Mouse (Mus musculus) forebrain, embryonic 12.5 days (tissue): ENCODE measurements around the gene Anks6. TPM values are rescaled to one million over a fixed set of nuclear protein-coding genes. Genes with fewer than 3 reads are reported as not detected.
"Not testable (repeated sequence)": the region's sequence is repeated elsewhere in the genome, so short reads cannot be mapped to it uniquely, and the experiment has no call there.

Source experiments
- ATAC-seq: fragments of 200-750 bp; cut with Nextera tagmentation; 2 replicates; pipeline ENCODE4 v1.8.0; 2017; ENCODE audit warnings: moderate TSS enrichment; ENCODE audit not compliant: low FRiP score
- H3K27ac ChIP-seq: fragments of 300-500 bp; sonication (generic); 2 replicates; pipeline ENCODE4 v1.5.1; 2016; ENCODE audit warnings: mild to moderate bottlenecking
- H3K27me3 ChIP-seq: fragments of 300-500 bp; sonication (generic); 2 replicates; pipeline ENCODE4 v1.6.1; 2016; ENCODE audit warnings: mild to moderate bottlenecking
- H3K36me3 ChIP-seq: fragments of 300-500 bp; sonication (generic); replicated peaks from 2 replicates; pipeline ENCODE4 v1.6.1; 2016; ENCODE audit warnings: mild to moderate bottlenecking
- H3K4me1 ChIP-seq: fragments of 300-500 bp; sonication (generic); 2 replicates; pipeline ENCODE4 v1.6.1; 2016
- H3K4me2 ChIP-seq: fragments of 300-500 bp; sonication (generic); 2 replicates; pipeline ENCODE4 v1.6.1; 2016; ENCODE audit warnings: mild to moderate bottlenecking, moderate library complexity
- H3K4me3 ChIP-seq: fragments of 300-500 bp; sonication (generic); replicated peaks from 2 replicates; pipeline ENCODE4 v1.5.1; 2016; ENCODE audit warnings: mild to moderate bottlenecking
- H3K9ac ChIP-seq: fragments of 300-500 bp; sonication (generic); 2 replicates; pipeline ENCODE4 v1.6.1; 2016; ENCODE audit warnings: mild to moderate bottlenecking
- H3K9me3 ChIP-seq: fragments of 300-500 bp; sonication (generic); 2 replicates; pipeline ENCODE4 v1.6.1; 2016
- WGBS: fragments of 180-500 bp; shearing (Covaris S2); methylation state at CpG from one replicate; pipeline ENCODE4 v1.1.7; 2016; 5-methylcytosine and 5-hydroxymethylcytosine counted together
- polyA plus RNA-seq: library from polyadenylated mRNA; unstranded; fragments of >200 nt; fragmentation: Nextera tagmentation; extraction: Ambion mirVana; gene quantifications from 2 replicates; pipeline ENCODE4 v1.2.1, GENCODE M21; 2016

The Anks6 gene
- polyA plus RNA-seq, 1 experiment from 2014 or later: 5.6 TPM

DNA sequence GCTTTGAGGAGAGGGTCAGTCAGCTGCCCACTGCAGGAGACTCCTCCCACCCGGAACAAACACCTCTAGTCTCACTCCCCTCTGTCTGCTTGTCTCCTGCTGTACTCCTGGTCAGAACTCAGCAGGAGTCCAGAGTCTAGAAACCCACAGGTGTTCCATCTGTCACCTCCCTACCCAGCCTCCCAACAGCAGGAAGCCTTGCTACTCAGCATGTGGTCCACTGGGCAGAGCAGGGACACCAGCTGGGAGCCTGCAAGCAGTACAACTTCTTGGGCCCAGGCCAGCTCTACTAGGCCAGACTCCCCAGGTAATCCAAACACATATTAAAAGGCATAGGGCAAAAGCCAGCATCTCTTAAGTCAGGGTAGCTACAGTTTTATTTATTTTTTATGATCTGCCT lies 3.7 kb upstream of the Anks6 start:
- ATAC-seq: no peak
- Histone ChIP-seq H3K27me3 (0 out of 2 replicates have a peak, but pooled peaks cover 1% of the 10 kb centered on the region), H3K9ac (no peak overlapping the region), H3K27ac (no peak overlapping the region), H3K4me3 (no peak overlapping the region), H3K9me3 (no peaks in the 10 kb centered on the region), H3K4me1 (peaks cover 9% of the 10 kb centered on the region), H3K36me3 (no peaks in the 10 kb centered on the region), H3K4me2 (no peak overlapping the region)
- WGBS: 15% methylated on average over 1 of the region's 1 CpGs

DNA sequence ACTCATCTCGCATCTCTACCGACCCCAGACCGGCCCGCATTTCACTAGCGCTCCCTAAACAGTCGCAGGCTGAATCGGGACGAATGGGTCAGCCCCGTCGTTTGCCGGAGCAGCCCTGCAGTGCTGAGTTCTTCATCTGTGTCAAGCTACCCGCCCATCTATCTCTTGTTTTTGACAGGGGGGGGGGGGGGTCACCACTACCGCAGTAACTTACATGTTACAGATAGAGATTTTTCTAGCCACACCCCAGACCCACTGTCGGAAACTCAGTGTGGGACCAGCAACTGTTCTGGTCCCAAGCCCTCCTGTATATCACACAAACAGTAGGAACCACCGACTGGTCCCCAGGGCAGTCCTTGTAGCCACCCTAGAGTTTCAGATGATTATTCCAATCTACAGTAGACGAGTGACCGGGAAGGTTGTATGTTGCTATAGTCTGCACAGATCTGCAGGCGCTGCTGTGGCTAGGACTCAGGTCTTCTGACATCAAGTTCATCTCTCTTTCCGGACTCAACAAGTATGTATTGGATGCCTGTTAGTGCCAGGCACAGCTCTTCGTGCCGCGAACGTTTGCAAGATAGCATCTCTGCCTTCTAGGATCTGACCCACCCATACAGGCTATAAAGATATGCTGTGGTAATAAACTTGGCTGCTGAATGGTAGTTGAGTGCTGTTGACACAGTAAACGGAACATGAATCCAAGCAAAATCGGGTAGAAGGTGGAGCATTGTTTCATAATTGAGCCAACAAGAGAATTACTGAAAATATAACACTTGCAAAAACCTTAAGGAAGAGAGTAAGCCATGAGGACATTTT lies 491 bp upstream of the Anks6 start:
- Histone ChIP-seq H3K27me3 (peaks cover 6% of the 10 kb centered on the region; the same call in 1 of the 2 replicates), H3K4me2 (peak overlapping the region; percentile 72), H3K4me1 (peaks cover 9% of the 10 kb centered on the region), H3K27ac (no peak overlapping the region), H3K4me3 (peak overlapping the region; percentile 82), H3K9me3 (no peaks in the 10 kb centered on the region), H3K36me3 (no peaks in the 10 kb centered on the region), H3K9ac (peak overlapping the region; percentile 78)
- no peak; the same call in 1 of the 2 replicates for ATAC-seq
- 37% methylated on average over 25 of the region's 25 CpGs for WGBS

DNA sequence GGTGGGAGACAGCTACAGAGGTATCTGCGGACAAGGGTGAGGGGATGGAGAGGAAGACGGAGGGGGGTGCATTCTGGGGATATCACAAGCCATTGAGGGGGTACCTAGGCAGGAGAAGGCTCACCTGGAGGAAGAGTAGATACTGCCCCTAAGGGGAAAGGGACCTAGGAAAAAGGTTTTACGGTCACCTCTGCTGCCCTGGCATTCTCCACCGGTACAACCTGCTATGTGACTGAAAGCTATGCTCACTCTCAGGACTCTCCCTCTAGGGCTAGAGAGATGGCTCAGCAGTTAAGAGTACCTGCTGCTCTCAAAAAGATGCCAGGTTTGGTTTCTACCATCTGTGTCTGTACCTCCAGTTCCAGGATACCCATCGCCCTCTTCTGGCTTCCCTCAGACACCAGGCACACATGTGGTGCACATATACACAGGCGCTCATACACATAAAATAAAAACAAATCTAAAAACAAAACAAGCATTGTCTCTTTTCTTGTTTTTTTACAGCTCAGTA lies 1.6 kb downstream of the Anks6 start:
- Histone ChIP-seq H3K9ac (no peak overlapping the region), H3K36me3 (no peaks in the 10 kb centered on the region), H3K4me2 (no peak overlapping the region), H3K27me3 (peaks cover 6% of the 10 kb centered on the region; the same call in 1 of the 2 replicates), H3K27ac (no peak overlapping the region), H3K9me3 (no peaks in the 10 kb centered on the region), H3K4me3 (no peak overlapping the region), H3K4me1 (peaks cover 23% of the 10 kb centered on the region)
- 98% methylated on average over 6 of the region's 6 CpGs for WGBS
- ATAC-seq: no peak

DNA sequence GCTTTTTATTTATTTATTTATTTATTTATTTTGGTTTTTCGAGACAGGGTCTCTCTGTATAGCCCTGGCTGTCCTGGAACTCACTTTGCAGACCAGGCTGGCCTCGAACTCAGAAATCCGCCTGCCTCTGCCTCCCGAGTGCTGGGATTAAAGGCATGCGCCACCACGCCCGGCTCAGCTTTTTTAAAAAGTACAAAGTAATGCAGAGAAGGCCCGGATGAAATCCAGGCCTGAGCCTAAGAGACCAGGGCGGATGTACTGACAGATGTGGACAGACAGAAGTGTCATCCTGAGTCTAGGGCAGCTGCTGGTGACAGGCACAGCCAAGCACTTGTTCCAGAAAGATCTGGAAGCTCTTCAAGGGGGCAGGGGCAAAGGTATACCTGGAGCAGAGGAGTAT lies 2.1 kb downstream of the Anks6 start:
- H3K27me3 ChIP-seq, H3K4me3 ChIP-seq, H3K36me3 ChIP-seq, H3K4me2 ChIP-seq, H3K9me3 ChIP-seq, H3K9ac ChIP-seq, H3K27ac ChIP-seq, ATAC-seq: not testable (repeated sequence)
- 97% methylated on average over 9 of the region's 9 CpGs for WGBS
- H3K4me1 ChIP-seq: peaks cover 27% of the 10 kb centered on the region

DNA sequence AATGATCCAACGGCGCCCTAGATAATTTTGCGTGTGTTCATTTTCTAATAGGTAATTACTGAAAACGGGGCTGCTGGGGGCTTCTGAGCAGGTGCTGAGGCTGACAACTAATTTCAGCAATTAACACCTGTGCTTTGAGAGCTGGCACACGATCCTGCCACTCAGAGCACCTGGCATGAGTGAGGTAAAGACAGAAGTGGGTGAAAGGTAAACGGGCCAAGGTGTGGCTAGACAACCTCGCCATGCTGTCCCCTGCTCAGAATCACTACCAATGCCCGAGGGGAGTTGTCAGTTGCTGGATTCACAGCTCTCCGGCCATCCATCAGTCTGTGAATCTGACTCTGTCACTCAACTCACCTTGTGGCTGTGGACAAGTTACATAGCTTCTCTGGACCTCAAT lies 5.3 kb downstream of the Anks6 start:
- Histone ChIP-seq H3K27me3 (peaks cover 6% of the 10 kb centered on the region; the same call in 1 of the 2 replicates), H3K4me2 (no peak overlapping the region), H3K36me3 (no peaks in the 10 kb centered on the region), H3K4me3 (no peak overlapping the region), H3K4me1 (peaks cover 24% of the 10 kb centered on the region), H3K9ac (no peak overlapping the region), H3K27ac (no peak overlapping the region), H3K9me3 (no peaks in the 10 kb centered on the region)
- no peak for ATAC-seq
- WGBS: 73% methylated on average over 9 of the region's 9 CpGs

DNA sequence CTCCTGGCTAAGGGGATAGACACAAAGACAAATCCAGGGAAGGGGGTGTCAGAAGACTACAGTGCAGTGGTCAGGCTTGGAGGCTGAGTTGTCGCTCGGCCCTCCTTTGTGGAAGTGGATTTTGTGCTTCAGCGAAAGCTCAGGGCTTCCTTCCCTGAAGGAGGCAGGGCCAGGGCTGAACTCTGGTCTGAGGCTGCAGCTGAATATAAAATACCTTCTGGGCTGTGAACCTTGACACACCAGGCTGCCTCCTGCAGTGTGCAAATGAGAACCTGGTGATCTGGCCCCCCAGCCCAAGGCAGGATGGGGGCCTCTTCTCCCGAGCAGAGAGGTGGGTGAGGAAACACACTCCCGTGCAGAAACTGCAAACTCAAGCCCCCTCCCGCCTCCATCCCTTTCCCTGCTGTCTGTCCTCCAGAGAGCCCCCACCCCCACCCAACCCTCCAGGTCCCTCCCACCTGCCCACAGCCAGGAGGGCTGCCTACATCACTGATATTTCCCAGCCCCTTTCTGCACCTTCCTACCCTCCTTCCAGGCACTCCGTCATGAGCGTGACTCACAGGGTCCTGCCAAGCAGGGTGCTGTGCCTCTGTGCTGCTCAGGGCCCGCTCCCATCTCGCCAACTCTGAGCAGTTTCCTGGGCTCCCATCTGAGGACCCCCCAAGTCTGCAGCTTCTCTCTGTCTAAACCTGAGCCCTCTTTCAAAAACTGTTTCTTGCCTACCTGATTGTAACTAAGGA lies 6.4 kb downstream of the Anks6 start:
- no peaks in the 10 kb centered on the region for H3K36me3 ChIP-seq
- WGBS: 20% methylated on average over 10 of the region's 10 CpGs
- peak; percentile 27; the same call in 1 of the 2 replicates for ATAC-seq
- no peak overlapping the region for H3K4me2 ChIP-seq
- H3K27ac ChIP-seq: no peak overlapping the region
- H3K4me3 ChIP-seq: no peak overlapping the region
- no peaks in the 10 kb centered on the region for H3K9me3 ChIP-seq
- peaks cover 4% of the 10 kb centered on the region; the same call in 1 of the 2 replicates for H3K27me3 ChIP-seq
- peaks cover 20% of the 10 kb centered on the region for H3K4me1 ChIP-seq
- no peak overlapping the region for H3K9ac ChIP-seq

DNA sequence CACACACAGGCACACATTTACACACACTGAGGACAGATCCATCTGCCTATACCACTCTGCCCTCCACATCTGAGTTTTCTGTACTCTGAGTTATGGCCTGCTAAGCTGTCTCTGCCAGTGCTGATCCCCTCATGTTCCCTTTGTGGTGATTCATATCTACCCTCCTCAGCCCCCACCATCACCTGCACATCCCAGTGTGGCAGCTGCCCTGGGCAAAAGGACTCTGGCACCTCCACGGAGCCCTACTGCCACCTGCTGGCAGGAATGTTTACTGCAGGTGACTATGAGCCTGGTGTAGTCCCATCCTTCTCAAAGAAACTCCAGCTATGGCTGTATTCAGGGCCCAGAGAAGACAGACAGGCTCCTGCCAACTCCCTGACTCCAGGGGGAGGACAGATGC lies 7.1 kb downstream of the Anks6 start:
- no peak overlapping the region for H3K4me2 ChIP-seq
- no peak overlapping the region for H3K4me3 ChIP-seq

DNA sequence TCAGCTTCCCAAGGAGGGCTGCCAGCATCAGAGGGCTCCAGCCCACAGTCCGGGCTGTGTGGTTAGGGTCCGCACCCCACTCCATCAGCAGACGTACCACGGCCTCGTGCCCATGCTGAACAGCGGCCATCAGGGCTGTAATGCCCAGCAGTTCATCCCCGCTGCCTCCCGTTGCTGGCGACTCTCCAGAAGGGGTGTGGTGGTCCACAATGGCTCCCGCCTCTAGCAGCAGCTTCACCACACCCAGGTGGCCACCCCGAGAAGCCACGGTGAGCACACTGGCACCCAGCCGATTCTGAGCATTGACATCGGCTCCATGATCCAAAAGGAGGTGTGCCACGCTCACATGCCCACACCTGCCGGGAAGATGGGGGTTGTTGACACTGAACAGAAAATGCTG lies 8.0 kb downstream of the Anks6 start:
- H3K4me1 ChIP-seq: peaks cover 20% of the 10 kb centered on the region
- H3K27me3 ChIP-seq: no peaks in the 10 kb centered on the region
- WGBS: 94% methylated on average over 16 of the region's 16 CpGs
- no peak overlapping the region for H3K4me3 ChIP-seq
- H3K27ac ChIP-seq: no peak overlapping the region
- no peak for ATAC-seq
- no peak overlapping the region for H3K4me2 ChIP-seq
- no peak overlapping the region for H3K9ac ChIP-seq
- no peaks in the 10 kb centered on the region for H3K36me3 ChIP-seq
- no peaks in the 10 kb centered on the region for H3K9me3 ChIP-seq

More for the DNA sequence above, 7.1 kb downstream of the Anks6 start:
- no peak overlapping the region for H3K9ac ChIP-seq
- 3% methylated on average over 1 of the region's 1 CpGs for WGBS
- no peak overlapping the region for H3K27ac ChIP-seq
- peak; percentile 69; the same call in 1 of the 2 replicates for ATAC-seq
- H3K27me3 ChIP-seq: no peaks in the 10 kb centered on the region; the same call in 1 of the 2 replicates
- peaks cover 20% of the 10 kb centered on the region for H3K4me1 ChIP-seq
- no peaks in the 10 kb centered on the region for H3K9me3 ChIP-seq
- no peaks in the 10 kb centered on the region for H3K36me3 ChIP-seq

DNA sequence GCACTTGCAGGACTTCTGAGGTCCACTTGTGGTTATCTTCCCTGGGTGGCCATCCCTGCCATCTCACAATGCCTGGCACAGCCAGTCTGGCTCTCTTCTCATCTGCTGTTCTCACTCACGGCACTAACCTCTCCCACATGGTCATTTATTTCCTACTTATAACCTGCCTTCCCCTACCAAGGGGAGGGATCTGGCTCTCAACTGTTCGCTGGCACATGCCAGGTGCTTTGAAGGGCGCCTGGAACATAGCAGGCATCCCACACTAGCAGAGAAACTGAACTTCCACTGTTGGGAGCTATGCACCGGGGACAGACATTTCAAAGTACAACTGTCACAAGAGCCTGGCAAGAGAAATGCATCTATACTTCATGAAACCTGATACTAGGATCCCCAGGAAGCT lies 9.5 kb downstream of the Anks6 start:
- Histone ChIP-seq H3K27ac (no peak overlapping the region), H3K36me3 (no peaks in the 10 kb centered on the region), H3K4me3 (no peak overlapping the region), H3K27me3 (no peaks in the 10 kb centered on the region), H3K9me3 (no peaks in the 10 kb centered on the region), H3K4me2 (no peak overlapping the region), H3K9ac (no peak overlapping the region), H3K4me1 (peaks cover 20% of the 10 kb centered on the region)
- no peak for ATAC-seq
- WGBS: 83% methylated on average over 4 of the region's 4 CpGs

DNA sequence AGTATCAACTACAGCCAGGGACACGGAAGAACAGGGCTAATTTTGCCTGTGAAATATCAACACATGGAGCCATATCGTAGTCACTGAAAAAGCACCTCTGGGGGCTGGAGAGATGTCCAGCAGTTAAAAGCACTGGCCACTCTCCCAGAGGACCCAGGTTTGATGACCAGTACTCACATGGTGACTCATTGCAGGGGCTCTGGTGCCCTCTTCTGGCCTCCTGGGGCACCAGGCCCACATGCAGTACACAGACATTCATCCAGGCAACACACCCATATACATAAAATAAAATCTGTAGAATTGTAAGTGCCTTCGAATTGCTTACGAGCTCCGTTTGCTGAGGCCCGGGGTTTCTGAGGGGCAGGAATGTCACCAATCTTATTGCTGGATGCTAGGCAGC lies 10.3 kb downstream of the Anks6 start:
- WGBS: 93% methylated on average over 6 of the region's 6 CpGs

DNA sequence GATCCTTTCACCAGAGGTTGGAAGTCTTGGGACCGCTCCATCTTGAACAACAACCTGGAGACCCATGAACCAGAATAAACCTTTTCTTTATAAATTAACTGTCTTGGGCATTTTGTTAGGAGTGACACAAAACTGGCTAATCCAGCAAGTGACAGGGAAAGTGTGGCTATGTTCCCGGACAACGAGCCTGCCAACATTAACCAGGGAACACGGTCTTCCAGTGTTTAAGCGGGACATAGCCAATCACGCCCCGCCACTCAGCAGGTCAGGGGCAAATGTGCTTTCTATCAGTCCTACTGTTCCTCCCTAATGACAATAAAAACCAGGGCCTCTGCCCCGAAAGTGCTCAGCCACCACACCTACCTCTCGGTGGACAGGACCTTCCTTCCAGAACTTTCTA lies 13.4 kb downstream of the Anks6 start:
- H3K9me3 ChIP-seq: no peaks in the 10 kb centered on the region
- no peak overlapping the region for H3K4me3 ChIP-seq
- H3K36me3 ChIP-seq: peaks cover 6% of the 10 kb centered on the region; the same call in 1 of the 2 replicates
- H3K4me2 ChIP-seq: no peak overlapping the region
- no peak overlapping the region for H3K9ac ChIP-seq
- WGBS: 88% methylated on average over 9 of the region's 9 CpGs
- no peak for ATAC-seq
- H3K27me3 ChIP-seq: no peaks in the 10 kb centered on the region
- H3K27ac ChIP-seq: no peak overlapping the region
- no peaks in the 10 kb centered on the region for H3K4me1 ChIP-seq

More for the DNA sequence above, 10.3 kb downstream of the Anks6 start:
- H3K9ac ChIP-seq: no peak overlapping the region
- H3K27me3 ChIP-seq: no peaks in the 10 kb centered on the region
- no peaks in the 10 kb centered on the region for H3K9me3 ChIP-seq
- peaks cover 18% of the 10 kb centered on the region for H3K4me1 ChIP-seq
- H3K4me3 ChIP-seq: no peak overlapping the region
- no peak for ATAC-seq
- no peaks in the 10 kb centered on the region for H3K36me3 ChIP-seq
- H3K27ac ChIP-seq: no peak overlapping the region
- no peak overlapping the region for H3K4me2 ChIP-seq

DNA sequence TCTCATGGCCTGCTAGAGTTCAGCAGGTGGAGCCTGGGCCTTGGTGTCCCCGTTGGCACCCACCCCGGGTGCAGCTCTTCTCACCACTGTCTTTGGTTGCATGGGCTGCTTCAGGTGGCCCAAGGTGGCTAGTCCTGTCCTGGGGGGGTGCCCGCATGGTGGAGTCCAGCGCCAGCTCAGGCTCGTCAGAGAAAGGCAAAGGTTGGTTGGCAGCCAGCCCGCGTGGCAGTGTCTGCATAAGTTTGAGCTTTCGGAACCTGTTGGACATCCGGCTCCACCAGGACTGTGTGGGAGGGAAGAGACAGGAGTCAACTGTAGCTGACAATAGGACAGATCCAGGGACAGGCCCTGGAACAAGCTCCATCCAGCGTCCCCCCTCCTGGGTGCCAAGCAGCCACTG lies 17.6 kb downstream of the Anks6 start:
- 95% methylated on average over 10 of the region's 10 CpGs for WGBS
- no peaks in the 10 kb centered on the region for H3K27me3 ChIP-seq
- H3K27ac ChIP-seq: no peak overlapping the region
- peaks cover 14% of the 10 kb centered on the region; the same call in 1 of the 2 replicates for H3K36me3 ChIP-seq
- no peak overlapping the region for H3K9ac ChIP-seq
- no peak overlapping the region for H3K4me3 ChIP-seq
- no peaks in the 10 kb centered on the region for H3K9me3 ChIP-seq
- H3K4me2 ChIP-seq: no peak overlapping the region
- no peak for ATAC-seq
- H3K4me1 ChIP-seq: no peaks in the 10 kb centered on the region; the same call in 1 of the 2 replicates
